Mouse (Mus musculus): ENCODE measurements around the gene Lpin3. TPM values are rescaled to one million over a fixed set of nuclear protein-coding genes. Genes with fewer than 3 reads are reported as not detected.

Lpin3 gene
- polyA plus RNA-seq, 1 experiment, result 2.5 TPM

- H3K36me3 ChIP-seq (ENCODE audit: control insufficient read depth, insufficient read depth, low read length), result no peaks in the 10 kb centered on the region
- H3K4me1 ChIP-seq (replicated peaks; ENCODE audit: control insufficient read depth, insufficient read depth, low read length), result no peaks in the 10 kb centered on the region
- TF ChIP-seq CTCF (IDR thresholded peaks at IDR 0.05; ENCODE audit: borderline replicate concordance, control insufficient read depth, extremely low read depth, insufficient read depth, low read length, poor library complexity), result no peak
- no peak for TF ChIP-seq POLR2A (IDR thresholded peaks at IDR 0.05; ENCODE audit: control insufficient read depth, extremely low read depth, insufficient read depth, low read length, poor library complexity)
- no peak within 1 kb of the TSS for H3K4me3 ChIP-seq (ENCODE audit: control insufficient read depth, insufficient read depth, low read length)
- peaks cover 11% of the 10 kb centered on the region for H3K27me3 ChIP-seq (ENCODE audit: control insufficient read depth, insufficient read depth, low read length)
- 4% methylated on average over 46 of the region's 46 CpGs for WGBS
- no peak within 1 kb of the TSS for H3K27ac ChIP-seq (ENCODE audit: control insufficient read depth, insufficient read depth, low read length)
- no peak for DNase-seq
These were observed 31.8 kb downstream of the Lpin3 start, which contains the start of gene Emilin3 for GRCm38 (mm10) chr2:160912231-160912671. Gene Emilin3, minus strand, starts transcription at chr2:160912328.

GRCm38 (mm10) chr2:160914656-160915055 is 34.2 kb downstream of the Lpin3 start:
- H3K4me3 ChIP-seq (ENCODE audit: control insufficient read depth, insufficient read depth, low read length), result no peak overlapping the region
- TF ChIP-seq POLR2A (IDR thresholded peaks at IDR 0.05; ENCODE audit: control insufficient read depth, extremely low read depth, insufficient read depth, low read length, poor library complexity), result no peak
- no peak for TF ChIP-seq CTCF (IDR thresholded peaks at IDR 0.05; ENCODE audit: borderline replicate concordance, control insufficient read depth, extremely low read depth, insufficient read depth, low read length, poor library complexity)
- no peaks in the 10 kb centered on the region for H3K36me3 ChIP-seq (ENCODE audit: control insufficient read depth, insufficient read depth, low read length)
- peaks cover 11% of the 10 kb centered on the region for H3K27me3 ChIP-seq (ENCODE audit: control insufficient read depth, insufficient read depth, low read length)
- H3K4me1 ChIP-seq (replicated peaks; ENCODE audit: control insufficient read depth, insufficient read depth, low read length), result no peaks in the 10 kb centered on the region
- H3K27ac ChIP-seq (ENCODE audit: control insufficient read depth, insufficient read depth, low read length), result no peak overlapping the region
- 84% methylated on average over 9 of the region's 9 CpGs for WGBS
- DNase-seq, result no peak

GRCm38 (mm10) chr2:160915821-160916610 is 35.5 kb downstream of the Lpin3 start:
- DNase-seq, result no peak
- Histone ChIP-seq H3K4me3 (ENCODE audit: control insufficient read depth, insufficient read depth, low read length) (no peak overlapping the region), H3K27ac (ENCODE audit: control insufficient read depth, insufficient read depth, low read length) (no peak overlapping the region), H3K4me1 (replicated peaks; ENCODE audit: control insufficient read depth, insufficient read depth, low read length) (no peaks in the 10 kb centered on the region), H3K27me3 (ENCODE audit: control insufficient read depth, insufficient read depth, low read length) (peaks cover 10% of the 10 kb centered on the region), H3K36me3 (ENCODE audit: control insufficient read depth, insufficient read depth, low read length) (no peaks in the 10 kb centered on the region)
- no peak for TF ChIP-seq CTCF (IDR thresholded peaks at IDR 0.05; ENCODE audit: borderline replicate concordance, control insufficient read depth, extremely low read depth, insufficient read depth, low read length, poor library complexity)
- TF ChIP-seq POLR2A (IDR thresholded peaks at IDR 0.05; ENCODE audit: control insufficient read depth, extremely low read depth, insufficient read depth, low read length, poor library complexity), result no peak
- WGBS, result 92% methylated on average over 13 of the region's 13 CpGs

GRCm38 (mm10) chr2:160916714-160917113 is 36.2 kb downstream of the Lpin3 start:
- TF ChIP-seq CTCF (IDR thresholded peaks at IDR 0.05; ENCODE audit: borderline replicate concordance, control insufficient read depth, extremely low read depth, insufficient read depth, low read length, poor library complexity) (no peak), POLR2A (IDR thresholded peaks at IDR 0.05; ENCODE audit: control insufficient read depth, extremely low read depth, insufficient read depth, low read length, poor library complexity) (no peak)
- no peak overlapping the region for H3K27ac ChIP-seq (ENCODE audit: control insufficient read depth, insufficient read depth, low read length)
- WGBS, result 87% methylated on average over 8 of the region's 8 CpGs
- H3K36me3 ChIP-seq (ENCODE audit: control insufficient read depth, insufficient read depth, low read length), result no peaks in the 10 kb centered on the region
- H3K27me3 ChIP-seq (ENCODE audit: control insufficient read depth, insufficient read depth, low read length), result peaks cover 3% of the 10 kb centered on the region; the same call in 1 of the 2 replicates
- no peaks in the 10 kb centered on the region for H3K4me1 ChIP-seq (replicated peaks; ENCODE audit: control insufficient read depth, insufficient read depth, low read length)
- no peak overlapping the region for H3K4me3 ChIP-seq (ENCODE audit: control insufficient read depth, insufficient read depth, low read length)
- no peak for DNase-seq

- TF ChIP-seq POLR2A (IDR thresholded peaks at IDR 0.05; ENCODE audit: control insufficient read depth, extremely low read depth, insufficient read depth, low read length, poor library complexity) (no peak), CTCF (IDR thresholded peaks at IDR 0.05; ENCODE audit: borderline replicate concordance, control insufficient read depth, extremely low read depth, insufficient read depth, low read length, poor library complexity) (no peak)
- WGBS, result 94% methylated on average over 3 of the region's 3 CpGs
- Histone ChIP-seq H3K4me1 (replicated peaks; ENCODE audit: control insufficient read depth, insufficient read depth, low read length) (no peaks in the 10 kb centered on the region), H3K27ac (ENCODE audit: control insufficient read depth, insufficient read depth, low read length) (no peak overlapping the region), H3K36me3 (ENCODE audit: control insufficient read depth, insufficient read depth, low read length) (no peaks in the 10 kb centered on the region), H3K4me3 (ENCODE audit: control insufficient read depth, insufficient read depth, low read length) (no peak overlapping the region), H3K27me3 (ENCODE audit: control insufficient read depth, insufficient read depth, low read length) (peaks cover 2% of the 10 kb centered on the region; the same call in 1 of the 2 replicates)
- no peak for DNase-seq
These were observed 36.8 kb downstream of the Lpin3 start for GRCm38 (mm10) chr2:160917313-160917712.

- TF ChIP-seq CTCF (IDR thresholded peaks at IDR 0.05; ENCODE audit: borderline replicate concordance, control insufficient read depth, extremely low read depth, insufficient read depth, low read length, poor library complexity) (no peak), POLR2A (IDR thresholded peaks at IDR 0.05; ENCODE audit: control insufficient read depth, extremely low read depth, insufficient read depth, low read length, poor library complexity) (no peak)
These were observed 37.9 kb downstream of the Lpin3 start for GRCm38 (mm10) chr2:160918154-160918929.

More at GRCm38 (mm10) chr2:160918154-160918929, 37.9 kb downstream of the Lpin3 start:
- Histone ChIP-seq H3K36me3 (ENCODE audit: control insufficient read depth, insufficient read depth, low read length) (no peaks in the 10 kb centered on the region), H3K4me3 (ENCODE audit: control insufficient read depth, insufficient read depth, low read length) (no peak overlapping the region), H3K27me3 (ENCODE audit: control insufficient read depth, insufficient read depth, low read length) (no peaks in the 10 kb centered on the region), H3K4me1 (replicated peaks; ENCODE audit: control insufficient read depth, insufficient read depth, low read length) (no peaks in the 10 kb centered on the region), H3K27ac (ENCODE audit: control insufficient read depth, insufficient read depth, low read length) (no peak overlapping the region)
- WGBS, result 78% methylated on average over 8 of the region's 8 CpGs
- DNase-seq, result no peak
